Mouse (Mus musculus) T-helper 2 cell (primary cell): ENCODE results near the gene Slc35e2.
"Not testable (repeated sequence)": the region's sequence is repeated elsewhere in the genome, so short reads cannot be mapped to it uniquely, and the experiment has no call there.

Experiments used
- in situ Hi-C: fragments of 300-600 bp; cut with MboI, MseI; formaldehyde crosslinking; loops from one replicate; pipeline ENCODE4 v1.15.1; 2025; ENCODE audit warnings: high pct_unique_total_duplicates

Slc35e2 gene

DNA sequence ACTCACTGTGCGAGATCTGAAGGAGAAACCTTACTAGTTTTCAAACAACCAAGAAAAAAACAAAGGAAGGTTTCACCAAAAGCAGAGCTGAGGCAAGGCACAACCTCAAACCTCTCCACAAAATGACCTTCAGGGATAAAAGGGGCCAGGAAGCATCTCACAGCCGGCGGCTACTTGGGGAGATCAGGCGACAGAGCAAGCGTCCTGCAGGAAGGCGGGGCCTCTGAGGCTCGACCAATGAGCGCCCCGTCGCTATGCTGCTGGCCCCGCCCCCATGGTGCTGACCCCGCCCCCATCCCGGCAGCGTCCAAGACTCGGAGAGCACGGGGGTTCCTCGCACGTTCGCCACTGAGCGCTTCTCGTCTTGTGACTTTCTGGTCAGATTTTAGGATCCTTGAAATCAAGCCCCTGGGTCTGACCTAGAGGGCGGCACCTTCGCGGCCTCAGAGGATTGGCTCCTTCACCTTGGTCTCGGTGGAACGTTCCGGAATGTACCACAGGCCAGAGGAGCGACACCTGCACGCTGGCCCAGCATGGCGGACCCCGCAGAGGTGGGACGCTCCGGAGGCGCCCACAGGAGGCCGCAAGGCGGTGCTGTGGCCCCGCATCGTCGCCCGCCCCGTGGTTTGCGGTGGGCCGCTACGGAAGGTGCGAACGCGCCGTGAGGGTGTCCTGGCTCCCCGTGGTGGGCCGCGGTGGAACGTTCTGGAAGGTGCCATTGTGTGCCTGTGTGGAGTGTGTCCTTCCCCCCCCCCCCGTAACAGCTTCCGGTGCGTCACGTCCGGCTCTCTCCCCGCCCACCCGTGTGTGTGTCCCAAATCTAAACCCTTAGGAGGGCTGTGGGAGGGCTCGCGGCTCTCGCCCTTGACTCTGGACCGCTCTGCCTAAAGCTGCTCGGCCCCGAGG, at the start of gene Slc35e2:
Gene Slc35e2, plus strand, starts transcription at position 326 of the 906 bp plus-strand sequence.
- in situ Hi-C loops, result no loop called here

DNA sequence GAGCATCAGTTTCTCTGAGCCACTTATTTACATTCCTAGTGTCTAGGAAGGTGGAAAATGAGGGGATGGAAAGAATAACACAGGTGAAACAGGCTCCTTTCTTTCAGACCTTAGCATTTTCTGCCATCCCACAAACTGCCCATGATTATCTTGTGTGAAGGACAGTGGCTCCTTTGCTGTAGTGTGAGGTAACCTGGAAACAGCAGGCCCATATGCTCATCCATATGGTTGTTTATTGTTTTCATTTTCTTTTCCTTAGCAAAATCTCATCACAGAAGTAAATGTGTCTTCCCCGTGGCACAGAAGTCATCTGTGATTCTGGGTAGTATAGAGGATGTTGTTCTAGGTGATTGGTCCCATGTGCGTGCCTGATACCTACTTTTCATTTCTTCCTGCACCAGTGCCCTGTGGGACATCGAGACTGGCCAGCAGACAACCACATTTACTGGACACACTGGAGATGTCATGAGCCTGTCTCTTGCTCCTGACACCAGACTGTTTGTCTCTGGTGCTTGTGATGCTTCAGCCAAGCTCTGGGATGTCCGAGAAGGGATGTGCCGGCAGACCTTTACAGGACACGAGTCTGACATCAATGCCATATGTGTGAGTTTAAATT, 48.2 kb upstream of the Slc35e2 start:
- in situ Hi-C loops, result no loop called here

DNA sequence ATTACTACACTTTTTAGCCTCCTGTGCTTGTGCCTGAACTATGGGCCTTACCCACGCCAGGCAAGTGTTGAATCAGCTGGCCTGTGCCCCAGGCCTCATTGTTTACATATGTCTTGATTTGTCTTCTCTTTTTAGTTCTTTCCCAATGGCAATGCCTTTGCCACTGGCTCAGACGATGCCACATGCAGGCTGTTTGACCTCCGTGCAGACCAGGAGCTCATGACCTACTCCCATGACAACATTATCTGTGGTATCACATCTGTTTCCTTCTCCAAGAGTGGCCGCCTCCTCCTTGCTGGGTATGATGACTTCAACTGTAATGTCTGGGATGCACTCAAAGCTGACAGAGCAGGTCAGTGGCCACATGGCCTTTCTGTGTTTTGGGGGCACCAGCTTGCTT, 46.3 kb upstream of the Slc35e2 start:
- in situ Hi-C loops, result no loop called here

DNA sequence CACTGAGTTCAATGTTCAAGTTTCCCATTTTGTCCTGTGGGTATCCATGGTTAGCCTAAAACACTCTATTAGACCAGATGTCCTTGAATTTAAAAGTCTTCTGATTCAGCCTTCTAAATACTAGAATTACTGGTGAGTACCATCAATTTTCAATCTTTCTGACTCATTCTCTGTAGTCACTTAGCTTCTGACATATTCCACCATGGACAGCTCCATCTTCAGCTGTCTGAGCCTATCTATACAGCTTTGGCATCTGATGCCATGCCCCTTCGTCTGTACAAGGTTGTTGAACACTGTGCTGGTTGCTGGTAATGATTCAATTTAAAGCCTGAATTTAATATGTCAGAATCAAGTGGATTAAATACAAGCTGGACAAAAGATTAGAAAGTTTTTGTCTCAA, 45.8 kb upstream of the Slc35e2 start:
- in situ Hi-C loops, result no loop called here

DNA sequence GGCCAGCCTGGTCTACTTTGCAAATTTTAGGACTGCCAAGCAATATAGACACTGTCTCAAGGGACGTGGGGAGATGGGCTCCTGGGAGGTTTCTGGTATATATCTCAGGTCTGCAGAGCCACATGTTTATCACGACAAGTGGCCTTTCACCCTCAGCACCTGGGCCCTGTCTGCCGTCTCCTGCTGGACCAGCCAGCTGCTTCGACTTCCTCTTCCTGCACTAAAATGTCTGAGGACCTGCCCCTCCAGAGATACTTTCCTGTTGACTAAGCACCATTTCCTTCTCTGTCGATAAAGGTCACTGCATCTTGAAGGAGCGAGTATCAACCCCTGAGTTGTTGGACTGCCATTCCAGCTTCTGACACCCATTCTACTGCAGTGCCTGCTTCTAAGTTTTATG, 41.8 kb upstream of the Slc35e2 start:
- in situ Hi-C loops, result no loop called here

DNA sequence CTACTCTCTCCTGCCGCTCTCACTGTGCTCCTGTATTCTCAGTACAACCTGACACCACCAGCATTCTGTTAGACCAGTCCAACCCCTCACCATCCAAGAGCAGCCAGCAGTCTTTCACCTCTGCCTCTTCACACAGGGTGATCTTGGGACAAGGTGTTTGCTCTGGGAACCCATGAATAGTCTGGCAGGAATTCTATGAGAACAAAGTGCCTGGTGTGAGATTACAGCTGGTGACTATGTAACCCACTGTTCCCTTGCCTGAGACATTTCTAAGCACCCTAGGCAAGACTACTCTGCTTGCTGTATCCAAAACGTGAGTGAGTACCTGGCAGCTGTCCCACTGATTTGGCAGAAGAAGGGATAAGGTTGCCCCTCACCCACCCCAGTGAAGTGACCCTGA, 40.3 kb upstream of the Slc35e2 start:
- in situ Hi-C loops, result no loop called here

DNA sequence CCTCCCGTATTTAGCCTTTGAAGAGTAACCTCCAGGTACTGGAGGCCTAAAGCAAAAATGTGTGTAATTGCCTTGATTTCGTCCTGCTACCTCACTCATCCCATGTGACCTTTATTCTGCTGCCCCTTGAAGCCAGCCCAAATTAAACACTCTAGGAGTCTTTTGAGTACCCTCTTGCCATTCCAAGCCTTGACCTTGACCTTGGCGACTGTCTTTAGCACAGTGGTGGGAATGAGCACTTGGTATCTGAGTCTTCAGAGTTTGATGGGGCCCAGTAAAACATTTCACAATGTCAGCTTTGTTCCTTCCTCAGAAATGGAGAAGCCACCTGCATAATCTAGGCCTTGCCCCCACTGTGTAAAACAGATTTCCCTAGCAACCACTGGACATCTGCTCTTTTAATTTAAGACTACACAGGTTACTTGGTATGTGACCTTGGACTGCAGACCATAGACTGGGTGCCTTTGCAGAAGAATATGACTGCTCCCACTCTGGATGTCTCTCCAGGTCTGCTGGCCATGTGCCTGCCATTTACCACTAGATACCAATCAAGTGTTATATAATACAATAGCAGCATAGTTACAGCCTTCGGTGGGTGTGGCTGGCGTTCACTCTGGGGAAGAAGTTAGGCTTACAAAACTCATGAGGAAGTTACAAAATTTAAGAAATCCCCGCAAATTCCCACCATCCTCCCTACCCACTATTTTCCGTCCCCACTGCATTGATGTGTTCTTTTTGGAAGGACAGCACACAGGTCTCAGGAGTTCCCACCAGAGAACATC, 39.4 kb upstream of the Slc35e2 start, which contains the start of gene Nadk:
Gene Nadk, plus strand, starts transcription at position 718 of the 782 bp plus-strand sequence.
- in situ Hi-C loops, result no loop called here

DNA sequence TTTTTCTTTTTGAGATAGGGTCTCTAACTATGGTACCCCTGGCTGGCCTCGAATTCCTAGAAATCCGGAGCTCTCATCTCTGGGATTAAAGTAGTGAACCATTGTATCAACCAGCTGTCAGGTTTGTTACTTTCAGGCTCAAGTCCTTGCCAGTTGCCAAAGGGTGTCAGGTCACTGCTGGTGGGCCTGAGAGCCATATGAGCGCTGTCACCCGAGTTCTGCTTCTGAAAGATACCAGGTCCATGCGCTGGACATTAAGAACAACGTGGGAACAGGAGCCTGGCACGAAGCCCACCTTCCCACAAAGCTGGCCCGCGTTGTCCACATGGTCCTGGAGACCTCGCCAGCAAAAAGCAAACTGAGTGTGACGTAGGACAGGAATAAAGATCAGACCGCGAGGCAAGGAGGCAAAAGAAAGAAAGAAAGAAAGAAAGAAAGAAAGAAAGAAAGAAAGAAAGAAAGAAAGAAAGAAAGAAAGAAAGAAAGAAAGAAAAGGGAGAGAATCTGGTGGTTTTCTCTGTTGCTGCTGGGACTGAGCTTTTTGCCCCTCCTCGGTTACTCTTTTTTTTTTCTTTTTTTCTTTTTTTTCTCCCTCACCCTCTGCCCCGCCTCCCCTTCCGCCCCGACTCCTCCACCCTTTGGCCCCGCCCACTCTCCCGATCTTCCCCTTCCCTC, 38.4 kb upstream of the Slc35e2 start:
- in situ Hi-C loops, result no loop called here

DNA sequence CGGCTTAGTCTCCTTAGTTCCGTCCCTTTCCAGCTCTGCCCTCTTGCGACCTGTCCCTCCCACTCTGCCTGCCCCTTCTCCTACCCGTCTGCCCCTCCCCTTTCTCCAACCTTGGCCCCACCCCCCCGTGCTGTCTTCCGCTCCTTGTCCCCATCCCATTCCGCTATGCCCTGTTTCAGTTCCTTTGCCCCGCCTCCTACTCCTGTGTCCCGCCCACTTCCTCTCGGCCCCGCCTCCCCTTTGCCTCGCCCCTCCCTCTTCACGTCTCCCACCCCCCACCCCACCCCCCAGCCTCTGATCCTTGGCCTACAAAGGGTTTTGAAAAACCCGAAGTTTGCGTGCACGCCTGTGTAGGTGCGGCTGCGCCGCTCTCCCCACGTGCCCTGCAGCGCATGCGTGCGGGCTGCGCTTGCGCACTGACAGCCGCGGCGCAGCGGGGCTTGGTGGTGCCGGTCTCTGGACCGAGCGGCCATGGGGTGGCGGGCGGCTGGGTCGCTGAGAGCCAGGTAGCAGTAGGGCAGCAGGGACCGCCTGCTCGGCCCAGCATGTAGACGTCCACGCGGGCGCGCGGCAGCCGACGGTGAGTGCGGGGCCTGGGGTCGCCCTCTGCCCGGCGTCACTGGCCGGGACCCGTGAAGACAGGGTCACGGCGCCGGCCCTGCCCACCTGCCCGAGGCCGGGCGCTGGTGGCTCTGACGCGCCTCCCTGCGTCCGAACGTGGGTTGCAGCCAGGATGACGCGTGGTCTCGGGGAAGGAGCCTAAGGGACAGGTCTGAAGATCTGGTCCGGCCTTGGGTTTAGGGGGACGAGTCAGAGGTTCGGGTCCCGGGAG, 37.6 kb upstream of the Slc35e2 start:
- in situ Hi-C loops, result no loop called here

DNA sequence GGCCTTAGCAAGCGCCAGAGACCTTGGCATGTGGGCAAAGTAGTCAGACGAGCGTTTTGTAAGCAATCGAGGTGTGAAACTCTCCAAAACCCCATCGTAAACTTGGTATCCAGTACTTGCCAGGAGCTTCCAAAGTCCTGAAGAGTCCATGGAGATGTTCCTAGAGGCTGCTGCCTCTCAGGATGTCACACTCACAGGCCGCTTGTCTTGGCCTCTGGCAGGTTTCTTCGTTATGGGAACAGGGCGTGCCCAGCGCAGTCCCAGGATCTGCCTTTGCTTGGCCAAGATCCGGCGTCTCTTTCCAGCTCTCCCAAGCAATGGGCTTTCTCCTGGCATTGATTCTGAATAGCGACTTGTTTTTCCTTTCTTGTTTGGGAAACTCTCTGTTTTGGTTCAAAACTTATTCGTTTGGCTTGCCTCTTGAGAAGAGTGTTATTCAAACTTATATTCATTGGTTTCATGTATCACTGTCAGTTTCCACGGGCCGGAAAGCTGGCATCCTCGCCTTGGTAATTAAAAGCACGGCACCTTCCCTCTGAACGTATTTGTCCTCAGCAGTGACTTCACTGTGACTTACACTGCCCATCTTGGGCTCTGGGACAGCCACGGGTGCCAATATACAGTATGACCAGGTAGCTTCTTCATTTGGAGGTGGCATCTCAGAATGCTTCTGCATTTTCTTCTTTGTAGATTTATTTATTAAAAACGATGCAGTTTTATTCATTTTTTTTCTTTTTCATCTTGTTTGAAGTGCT, 36.7 kb upstream of the Slc35e2 start:
- in situ Hi-C loops, result no loop called here

GRCm38 (mm10) chr4:155566555-155566954, 34.7 kb upstream of the Slc35e2 start:
- in situ Hi-C loops, result no loop called here

GRCm38 (mm10) chr4:155568170-155568569, 33.0 kb upstream of the Slc35e2 start:
- in situ Hi-C loops, result no loop called here

DNA sequence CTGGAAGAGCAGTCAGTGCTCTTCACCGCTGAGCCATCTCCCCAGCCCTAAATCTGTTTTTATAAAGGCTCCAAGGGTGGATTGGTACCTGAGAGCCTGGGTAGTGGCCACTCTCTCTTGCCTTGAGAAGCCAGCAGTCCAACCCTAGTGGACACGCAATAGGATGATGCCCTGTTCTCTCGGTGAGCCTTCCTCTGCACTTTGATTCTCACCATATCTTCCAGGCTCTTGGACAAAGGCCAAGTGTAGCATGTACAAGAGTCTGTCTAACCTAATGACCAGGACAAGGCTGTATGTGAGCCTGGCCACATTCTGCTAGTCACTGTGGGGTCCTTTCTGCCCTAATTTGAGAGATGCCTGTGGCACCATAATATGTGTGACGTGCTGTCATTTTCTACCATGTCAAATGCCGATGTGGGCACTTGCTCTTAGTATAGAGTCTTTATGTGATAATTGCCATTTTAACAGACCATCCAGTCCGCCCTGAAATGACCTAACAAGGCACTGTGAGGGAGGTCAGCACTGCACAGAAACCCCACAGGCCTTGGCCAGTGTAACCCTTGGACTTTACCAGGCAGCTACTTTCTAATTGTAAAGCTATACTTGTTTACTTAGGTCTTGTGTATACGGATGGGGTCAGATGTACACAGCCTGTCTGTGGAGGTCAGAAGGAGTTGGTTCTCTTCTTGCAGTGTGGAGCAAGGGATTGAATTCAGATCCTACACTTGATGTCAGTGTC, 32.4 kb upstream of the Slc35e2 start:
- in situ Hi-C loops, result no loop called here

GRCm38 (mm10) chr4:155569818-155570217, 31.4 kb upstream of the Slc35e2 start:
- in situ Hi-C loops, result no loop called here

GRCm38 (mm10) chr4:155570315-155570714, 30.9 kb upstream of the Slc35e2 start:
- in situ Hi-C loops, result not testable (repeated sequence)

DNA sequence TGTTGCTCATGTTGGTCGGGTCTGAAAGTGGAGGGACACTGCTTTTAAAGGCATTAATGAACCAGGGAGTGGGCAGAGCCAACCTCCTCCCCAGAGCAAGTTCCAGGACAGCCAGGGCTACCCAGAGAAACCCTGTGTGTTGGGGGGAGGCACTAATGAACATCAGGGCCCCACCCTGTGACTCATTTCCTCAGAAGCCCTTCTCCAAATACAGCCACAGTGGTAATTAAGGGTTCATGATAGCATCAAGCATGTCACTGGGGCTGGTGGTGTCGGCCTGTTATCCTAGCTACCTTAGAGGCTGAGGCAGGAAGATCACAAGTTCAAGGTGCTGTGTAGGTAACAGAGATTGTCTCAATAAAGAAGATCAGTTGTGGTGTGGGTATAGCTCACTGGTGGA, 29.8 kb upstream of the Slc35e2 start:
- in situ Hi-C loops, result no loop called here

- in situ Hi-C loops, result no loop called here
These were observed 28.1 kb upstream of the Slc35e2 start for GRCm38 (mm10) chr4:155573155-155573554.

GRCm38 (mm10) chr4:155573876-155574275, 27.3 kb upstream of the Slc35e2 start:
- in situ Hi-C loops, result no loop called here

DNA sequence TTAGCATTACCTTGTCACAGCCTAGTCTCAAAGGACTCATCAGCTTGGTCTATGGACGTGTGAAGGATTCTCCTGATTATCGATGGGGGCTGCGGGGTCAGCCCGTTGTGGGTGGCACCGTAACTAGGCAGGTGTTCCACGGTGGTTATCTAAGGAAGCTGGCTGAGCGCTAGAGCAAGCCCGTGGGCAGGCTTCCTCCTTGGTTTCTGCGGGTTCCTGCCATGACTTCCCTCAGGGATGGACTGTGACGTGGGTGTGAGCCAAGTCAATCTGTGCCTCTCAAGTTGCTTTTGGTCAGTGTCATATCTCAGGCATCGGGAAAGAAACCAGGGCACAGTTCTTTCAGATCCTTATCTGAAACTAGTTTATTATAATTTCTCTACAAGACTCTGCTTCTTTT, 26.3 kb upstream of the Slc35e2 start:
- in situ Hi-C loops, result loop anchor here (5.0 kb wide), 1 partner anchor 93 kb away; no protein-coding TSS in a partner anchor
